ENCODE assay signal across 8 mouse cellular contexts in the genomic region with DNA sequence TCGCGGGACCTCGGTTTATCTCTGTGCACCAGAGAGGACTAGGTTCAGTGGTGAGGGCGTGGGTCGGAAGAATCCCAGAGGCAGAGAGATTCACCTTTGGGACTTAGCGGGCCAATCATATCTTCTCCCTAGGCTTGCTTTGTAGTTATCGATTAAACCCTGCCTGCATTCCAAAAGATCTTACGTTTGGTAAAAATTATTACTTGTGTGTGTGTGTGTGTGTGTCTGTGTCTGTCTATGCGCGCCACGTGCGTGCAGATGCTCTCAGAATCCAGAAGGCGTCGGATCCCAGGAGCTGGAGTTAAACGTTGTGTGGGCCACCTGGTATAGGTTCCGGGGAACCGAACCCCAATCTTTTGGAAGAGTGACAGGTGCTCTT. TPM values are rescaled to one million over a fixed set of nuclear protein-coding genes. Genes with fewer than 3 reads are reported as not detected.
DNase-seq lines count a peak whose midpoint lies in the region; ATAC-seq and TF ChIP-seq lines count a peak whose summit lies in the region.

No protein-coding gene starts in this region.

- 2% methylated on average over 17 of the region's 17 CpGs for WGBS in hindbrain, embryonic 13.5 days
- WGBS in midbrain, embryonic 15.5 days, result 3% methylated on average over 17 of the region's 17 CpGs

- no peaks in the 10 kb centered on the region for H3K27me3 ChIP-seq in hindbrain, embryonic 13.5 days
- H3K27me3 ChIP-seq in midbrain, embryonic 15.5 days (replicated peaks), result no peaks in the 10 kb centered on the region

- peak overlapping the region; percentile 70 for H3K4me3 ChIP-seq in layer of hippocampus, adult 2 months
- H3K4me3 ChIP-seq in hindbrain, embryonic 13.5 days, result peak overlapping the region; percentile 57
- H3K4me3 ChIP-seq in midbrain, embryonic 15.5 days, result peak overlapping the region; percentile 69

- peak overlapping the region; percentile 78 for H3K9ac ChIP-seq in hindbrain, embryonic 13.5 days
- H3K9ac ChIP-seq in midbrain, embryonic 15.5 days, result peak overlapping the region; percentile 77

- H3K27ac ChIP-seq in layer of hippocampus, adult 2 months, result peak overlapping the region; percentile 83
- H3K27ac ChIP-seq in hindbrain, embryonic 13.5 days, result peak overlapping the region; percentile 70; the same call in 1 of the 2 replicates
- peak overlapping the region; percentile 83 for H3K27ac ChIP-seq in midbrain, embryonic 15.5 days

- H3K4me2 ChIP-seq in hindbrain, embryonic 13.5 days, result peak overlapping the region; percentile 56
- H3K4me2 ChIP-seq in midbrain, embryonic 15.5 days, result peak overlapping the region; percentile 56

- peaks cover 19% of the 10 kb centered on the region for H3K4me1 ChIP-seq in hindbrain, embryonic 13.5 days (replicated peaks)
- H3K4me1 ChIP-seq in midbrain, embryonic 15.5 days, result peaks cover 21% of the 10 kb centered on the region

- intact Hi-C loops in gastrocnemius, postnatal 36 days (cut with DNase I), result loop anchor here (5.0 kb wide), 2 partner anchors 152 to 247 kb away; a partner anchor contains a TSS

- TF ChIP-seq CTCF in layer of hippocampus, adult 2 months (conservative IDR thresholded peaks at IDR 0.05), result peak; percentile 35

- no peaks in the 10 kb centered on the region for H3K36me3 ChIP-seq in hindbrain, embryonic 13.5 days
- no peaks in the 10 kb centered on the region for H3K36me3 ChIP-seq in midbrain, embryonic 15.5 days (replicated peaks)

- no peak for DNase-seq in layer of hippocampus, adult 2 months (ENCODE audit: low spot score in 2 of 2)
- DNase-seq in layer of hippocampus, postnatal 36 days, result no peak
- DNase-seq in adrenal gland, adult (ENCODE audit: inconsistent age in 2 of 2, low spot score in 1 of 2), result no peak
- DNase-seq in gastrocnemius, postnatal 36 days, result no peak
- DNase-seq in Muller cell, postnatal 12 days (ENCODE audit: inconsistent ontology term), result no peak

- ATAC-seq in common myeloid progenitor, adult 5-6 weeks (replicated peaks; ENCODE audit: low read depth, poor library complexity, severe bottlenecking), result 0 out of 2 replicates have a peak, but pooled peaks have one; percentile 1
- ATAC-seq in hindbrain, embryonic 13.5 days (ENCODE audit: low FRiP score), result peak; percentile 27
- ATAC-seq in midbrain, embryonic 15.5 days (replicated peaks), result peak; percentile 27

- H3K9me3 ChIP-seq in hindbrain, embryonic 13.5 days, result no peaks in the 10 kb centered on the region
- no peaks in the 10 kb centered on the region for H3K9me3 ChIP-seq in midbrain, embryonic 15.5 days

RNA-seq across cellular contexts. Expression of a gene that starts 0.3 kb away (rescaled TPM):
- 10 to 100 TPM; 29.3 to 30.4 TPM for total RNA-seq in layer of hippocampus, adult 2 months (2021)
- 10 to 100 TPM; 25.6 to 27.9 TPM for total RNA-seq in layer of hippocampus, postnatal 36 days (2021)
- total RNA-seq in common myeloid progenitor, adult 5-6 weeks (2017), result 21.6 and 32.4 TPM in 2 replicates
- polyA plus RNA-seq in hindbrain, embryonic 13.5 days (2015; fragmentation: Nextera tagmentation; extraction: Ambion mirVana), result 58.0 and 60.4 TPM in 2 replicates
- polyA plus RNA-seq in midbrain, embryonic 15.5 days (2015; fragmentation: Nextera tagmentation; extraction: Ambion mirVana), result 65.1 and 66.3 TPM in 2 replicates
- 10 to 100 TPM; 21.9 to 22.4 TPM for total RNA-seq in gastrocnemius, postnatal 36 days (2021)

RNA-seq across cellular contexts. Expression of a gene that starts 0.6 kb away (rescaled TPM):
- 1 to 10 TPM; 1.2 to 1.3 TPM for total RNA-seq in layer of hippocampus, adult 2 months (2021)
- total RNA-seq in layer of hippocampus, postnatal 36 days (2021), result 1 to 10 TPM in 1 of 2 experiments, under 1 TPM in 1; 0.62 to 1.4 TPM
- total RNA-seq in common myeloid progenitor, adult 5-6 weeks (2017), result 10.0 and 22.2 TPM in 2 replicates
- polyA plus RNA-seq in hindbrain, embryonic 13.5 days (2015; fragmentation: Nextera tagmentation; extraction: Ambion mirVana), result 4.6 and 5.1 TPM in 2 replicates
- polyA plus RNA-seq in midbrain, embryonic 15.5 days (2015; fragmentation: Nextera tagmentation; extraction: Ambion mirVana), result 3.0 and 3.3 TPM in 2 replicates
- under 1 TPM; 0.31 to 0.35 TPM for total RNA-seq in gastrocnemius, postnatal 36 days (2021)

RNA-seq across cellular contexts. Expression of a gene that starts 37.6 kb away (rescaled TPM):
- total RNA-seq in layer of hippocampus, adult 2 months (2021), result 10 to 100 TPM; 31.4 to 31.8 TPM
- 10 to 100 TPM; 29.9 to 32.4 TPM for total RNA-seq in layer of hippocampus, postnatal 36 days (2021)
- total RNA-seq in common myeloid progenitor, adult 5-6 weeks (2017), result 0.09 TPM in 1 of 2 replicates, not detected in the other
- 7.0 TPM in 2 replicates for polyA plus RNA-seq in hindbrain, embryonic 13.5 days (2015; fragmentation: Nextera tagmentation; extraction: Ambion mirVana)
- polyA plus RNA-seq in midbrain, embryonic 15.5 days (2015; fragmentation: Nextera tagmentation; extraction: Ambion mirVana), result 6.3 and 8.9 TPM in 2 replicates
- 10 to 100 TPM; 66.0 to 66.5 TPM for total RNA-seq in gastrocnemius, postnatal 36 days (2021)

RNA-seq across cellular contexts. Expression of a gene that starts 51.9 kb away (rescaled TPM):
- 1 to 10 TPM; 4.5 to 6.1 TPM for total RNA-seq in layer of hippocampus, adult 2 months (2021)
- total RNA-seq in layer of hippocampus, postnatal 36 days (2021), result 1 to 10 TPM; 3.1 to 6.5 TPM
- 0.58 TPM in 1 of 2 replicates, not detected in the other for total RNA-seq in common myeloid progenitor, adult 5-6 weeks (2017)
- polyA plus RNA-seq in hindbrain, embryonic 13.5 days (2015; fragmentation: Nextera tagmentation; extraction: Ambion mirVana), result 9.8 and 17.9 TPM in 2 replicates
- polyA plus RNA-seq in midbrain, embryonic 15.5 days (2015; fragmentation: Nextera tagmentation; extraction: Ambion mirVana), result 13.8 and 15.5 TPM in 2 replicates
- under 1 TPM in 1 of 2 experiments, not detected in 1; 0.37 TPM for total RNA-seq in gastrocnemius, postnatal 36 days (2021)

Comparison
In these comparisons a context has a peak if more than half of its experiments do, and no peak if none do; other contexts are left out.
1. RNA of a gene that starts 37.6 kb away (total RNA-seq): 66.0 to 66.5 TPM in gastrocnemius, postnatal 36 days, 29.9 to 32.4 TPM in layer of hippocampus, postnatal 36 days and 31.4 to 31.8 TPM in layer of hippocampus, adult 2 months; 0.09 TPM in common myeloid progenitor, adult 5-6 weeks; every median in the first group is over 10 times any median in the second.
2. Peak in every context shown above with its lines, with median percentiles within 50 percentile points of each other: H3K27ac ChIP-seq, H3K4me3 ChIP-seq and ATAC-seq.